Mouse (Mus musculus): ENCODE results near the gene 2010300C02Rik. TPM values are rescaled to one million over a fixed set of nuclear protein-coding genes. Genes with fewer than 3 reads are reported as not detected.

Gene 2010300C02Rik
- polyA plus RNA-seq, 1 experiment = 142 TPM

DNA sequence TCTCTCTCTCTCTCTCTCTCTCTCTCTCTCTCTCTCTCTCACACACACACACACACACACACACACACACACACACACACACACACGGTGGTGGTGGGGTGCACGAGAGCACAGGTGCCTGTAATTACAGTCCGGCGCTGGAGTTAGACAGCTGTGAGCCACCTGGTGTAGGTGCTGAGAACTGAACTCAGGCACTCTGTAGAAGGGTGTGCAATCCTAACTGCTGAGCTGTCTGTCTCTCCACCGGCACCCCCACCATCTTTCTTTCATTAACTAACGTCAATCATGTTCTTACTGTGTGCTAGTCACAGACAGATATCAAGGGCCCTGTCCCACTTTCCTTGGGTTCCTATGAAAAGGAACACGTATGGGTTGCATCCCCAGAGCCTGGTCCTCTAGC lies 84.2 kb downstream of the 2010300C02Rik start:
- no peak for TF ChIP-seq CTCF (IDR thresholded peaks at IDR 0.05; ENCODE audit: extremely low read depth, insufficient read depth, low read length)
- TF ChIP-seq POLR2A (IDR thresholded peaks at IDR 0.05; ENCODE audit: extremely low read depth, insufficient read depth, low read length) = no peak
- Histone ChIP-seq H3K4me1 (ENCODE audit: control insufficient read depth, insufficient read depth, low read length) (peaks cover 3% of the 10 kb centered on the region; the same call in 1 of the 2 replicates), H3K27ac (ENCODE audit: insufficient read depth, low read length) (no peak overlapping the region), H3K4me3 (ENCODE audit: insufficient read depth, low read length) (no peak overlapping the region)

DNA sequence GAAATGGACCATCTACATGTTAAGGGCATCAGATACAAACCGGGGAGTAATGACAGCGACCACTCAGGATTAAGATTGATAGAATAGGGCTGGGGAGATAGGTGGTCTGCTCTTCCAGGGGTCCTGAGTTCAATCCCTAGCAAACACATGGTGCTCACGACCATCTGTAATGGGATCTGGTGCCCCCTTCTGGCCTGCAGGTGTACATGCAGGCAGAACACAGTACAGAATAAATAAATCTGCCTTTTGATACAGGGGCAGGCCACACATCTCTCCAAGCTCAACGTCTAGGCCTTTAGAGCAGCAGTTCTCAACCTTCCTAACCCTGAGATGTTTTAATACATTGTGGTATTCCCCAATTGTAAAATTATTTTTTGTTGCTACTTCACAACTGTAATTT lies 85.2 kb downstream of the 2010300C02Rik start:
- H3K4me3 ChIP-seq (ENCODE audit: insufficient read depth, low read length) = no peak overlapping the region
- peak; percentile 88 for TF ChIP-seq CTCF (IDR thresholded peaks at IDR 0.05; ENCODE audit: extremely low read depth, insufficient read depth, low read length)
- TF ChIP-seq POLR2A (IDR thresholded peaks at IDR 0.05; ENCODE audit: extremely low read depth, insufficient read depth, low read length) = no peak
- peaks cover 3% of the 10 kb centered on the region; the same call in 1 of the 2 replicates for H3K4me1 ChIP-seq (ENCODE audit: control insufficient read depth, insufficient read depth, low read length)
- no peak overlapping the region for H3K27ac ChIP-seq (ENCODE audit: insufficient read depth, low read length)

DNA sequence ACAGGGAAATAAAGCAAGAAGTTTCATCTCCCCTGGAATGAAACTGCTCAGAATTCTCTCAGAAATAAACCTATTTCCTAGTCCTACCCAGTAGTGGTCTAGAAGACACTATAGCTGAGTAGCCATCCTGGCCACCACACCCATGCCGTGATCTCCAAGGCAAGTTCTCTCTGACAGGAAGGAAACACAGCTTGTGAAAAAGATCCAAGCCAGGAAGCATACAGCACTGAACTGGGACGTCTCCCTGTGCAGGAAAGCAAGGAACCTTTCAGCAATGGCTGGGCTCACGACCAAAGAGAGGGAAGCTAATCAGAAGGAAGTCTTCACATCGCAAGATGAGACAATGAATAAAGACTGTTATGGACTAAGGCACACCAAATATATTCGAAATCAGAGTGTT lies 86.4 kb downstream of the 2010300C02Rik start:
- no peak overlapping the region for H3K27ac ChIP-seq (ENCODE audit: insufficient read depth, low read length)
- peaks cover 5% of the 10 kb centered on the region; the same call in 1 of the 2 replicates for H3K4me1 ChIP-seq (ENCODE audit: control insufficient read depth, insufficient read depth, low read length)
- TF ChIP-seq CTCF (IDR thresholded peaks at IDR 0.05; ENCODE audit: extremely low read depth, insufficient read depth, low read length) (no peak), POLR2A (IDR thresholded peaks at IDR 0.05; ENCODE audit: extremely low read depth, insufficient read depth, low read length) (no peak)
- no peak overlapping the region for H3K4me3 ChIP-seq (ENCODE audit: insufficient read depth, low read length)

DNA sequence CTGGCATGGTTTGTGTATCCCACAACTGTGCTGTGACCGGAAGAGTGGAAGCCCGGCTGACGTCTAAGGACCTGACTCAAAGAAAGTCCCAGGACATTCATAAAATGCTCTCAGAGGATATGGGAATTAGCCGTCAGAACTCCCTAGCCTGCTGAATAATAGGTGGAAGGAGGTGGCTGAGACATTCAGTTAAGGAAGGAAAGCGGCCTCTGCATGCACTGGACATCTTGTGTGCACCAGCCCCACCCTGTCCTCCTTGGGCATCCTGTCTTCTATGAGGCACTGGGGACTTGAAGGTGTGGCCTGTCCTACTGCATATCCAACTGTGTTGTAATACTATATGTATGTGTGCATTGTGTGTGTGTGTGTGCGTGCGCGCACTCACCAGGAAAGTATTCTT lies 87.5 kb downstream of the 2010300C02Rik start:
- Histone ChIP-seq H3K4me3 (ENCODE audit: insufficient read depth, low read length) (no peak overlapping the region), H3K4me1 (ENCODE audit: control insufficient read depth, insufficient read depth, low read length) (peaks cover 5% of the 10 kb centered on the region; the same call in 1 of the 2 replicates), H3K27ac (ENCODE audit: insufficient read depth, low read length) (no peak overlapping the region)
- TF ChIP-seq POLR2A (IDR thresholded peaks at IDR 0.05; ENCODE audit: extremely low read depth, insufficient read depth, low read length) (no peak), CTCF (IDR thresholded peaks at IDR 0.05; ENCODE audit: extremely low read depth, insufficient read depth, low read length) (no peak)

DNA sequence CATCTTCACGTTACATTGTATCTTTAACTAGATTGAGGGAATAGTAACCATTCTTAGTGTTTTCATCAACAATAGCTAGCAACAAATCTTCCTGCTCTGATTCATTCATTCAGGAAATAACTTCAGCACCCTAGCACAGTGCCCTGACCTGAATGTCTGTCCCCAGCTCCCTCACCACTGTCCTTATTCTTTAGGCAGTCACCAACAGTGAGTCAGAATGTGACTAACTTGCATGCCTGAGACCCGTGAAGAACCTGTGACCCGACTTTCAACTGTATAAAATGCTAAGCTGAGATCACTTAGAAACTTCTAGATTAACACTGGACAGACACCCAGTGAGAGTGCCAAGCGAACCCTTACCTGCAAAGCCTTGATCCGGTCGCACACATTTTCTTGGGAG lies 88.4 kb downstream of the 2010300C02Rik start:
- TF ChIP-seq CTCF (IDR thresholded peaks at IDR 0.05; ENCODE audit: extremely low read depth, insufficient read depth, low read length) (no peak), POLR2A (IDR thresholded peaks at IDR 0.05; ENCODE audit: extremely low read depth, insufficient read depth, low read length) (no peak)
- Histone ChIP-seq H3K27ac (ENCODE audit: insufficient read depth, low read length) (no peak overlapping the region), H3K4me3 (ENCODE audit: insufficient read depth, low read length) (no peak overlapping the region), H3K4me1 (ENCODE audit: control insufficient read depth, insufficient read depth, low read length) (peaks cover 5% of the 10 kb centered on the region; the same call in 1 of the 2 replicates)

DNA sequence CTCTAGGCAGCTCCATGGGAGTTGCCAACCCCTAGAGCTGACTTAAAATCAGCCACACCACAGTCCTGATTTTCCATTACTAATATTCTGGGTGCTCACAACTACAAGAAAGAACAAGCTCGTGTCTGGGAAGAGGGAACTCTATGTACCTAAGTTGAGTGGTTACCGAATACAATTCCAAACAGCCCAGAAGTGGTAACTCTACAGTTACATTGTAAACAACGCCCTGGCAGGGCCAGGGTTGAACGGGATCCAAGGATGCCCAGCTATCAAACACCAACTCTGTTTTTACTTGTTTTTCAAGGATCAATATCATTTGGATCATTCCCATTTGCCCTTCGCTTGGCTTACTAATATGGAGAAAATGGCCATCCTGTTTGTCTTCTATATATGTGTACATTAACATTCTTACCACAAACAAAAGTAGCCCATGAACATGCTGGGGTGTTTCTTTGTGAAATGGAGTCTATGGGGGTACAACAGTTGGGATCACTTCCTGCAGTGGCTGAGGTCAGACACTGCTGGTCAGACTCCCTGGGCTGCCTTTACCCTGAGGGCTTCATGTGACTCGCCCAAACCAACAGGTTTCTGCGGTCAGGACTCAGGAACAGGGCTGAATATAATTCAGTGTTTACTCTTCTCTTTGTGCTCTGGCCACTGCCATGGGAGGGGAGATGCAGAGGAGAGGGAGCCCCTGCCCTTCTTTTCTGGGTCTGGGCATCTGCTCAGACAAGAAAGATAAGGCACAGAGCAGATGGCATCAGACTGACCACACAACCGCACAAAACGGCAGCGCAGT lies 89.3 kb downstream of the 2010300C02Rik start:
- Histone ChIP-seq H3K4me3 (ENCODE audit: insufficient read depth, low read length) (no peak overlapping the region), H3K4me1 (ENCODE audit: control insufficient read depth, insufficient read depth, low read length) (peaks cover 5% of the 10 kb centered on the region; the same call in 1 of the 2 replicates), H3K27ac (ENCODE audit: insufficient read depth, low read length) (no peak overlapping the region)
- TF ChIP-seq CTCF (IDR thresholded peaks at IDR 0.05; ENCODE audit: extremely low read depth, insufficient read depth, low read length) = no peak
- no peak for TF ChIP-seq POLR2A (IDR thresholded peaks at IDR 0.05; ENCODE audit: extremely low read depth, insufficient read depth, low read length)

DNA sequence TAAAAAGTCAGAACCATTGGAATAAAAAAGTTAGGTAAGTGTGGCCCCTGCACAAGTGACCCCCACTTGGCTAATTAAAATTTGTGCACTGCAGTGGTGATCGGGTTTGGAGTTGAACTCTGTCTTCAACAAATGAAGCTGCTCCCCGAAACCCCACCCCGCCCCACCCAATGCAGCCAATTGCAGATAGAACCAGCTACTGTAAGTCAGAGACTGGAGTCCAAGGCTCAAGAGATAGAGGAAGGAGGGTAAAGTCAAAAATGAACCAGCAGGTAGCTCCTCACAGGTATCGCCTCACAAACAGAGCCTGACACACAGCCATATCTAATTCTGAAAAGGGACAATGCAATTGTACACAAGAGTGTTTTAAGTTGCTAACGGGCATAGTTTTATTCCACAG lies 90.0 kb downstream of the 2010300C02Rik start:
- Histone ChIP-seq H3K4me3 (ENCODE audit: insufficient read depth, low read length) (no peak overlapping the region), H3K4me1 (ENCODE audit: control insufficient read depth, insufficient read depth, low read length) (peaks cover 5% of the 10 kb centered on the region; the same call in 1 of the 2 replicates), H3K27ac (ENCODE audit: insufficient read depth, low read length) (no peak overlapping the region)
- no peak for TF ChIP-seq POLR2A (IDR thresholded peaks at IDR 0.05; ENCODE audit: extremely low read depth, insufficient read depth, low read length)
- TF ChIP-seq CTCF (IDR thresholded peaks at IDR 0.05; ENCODE audit: extremely low read depth, insufficient read depth, low read length) = no peak

DNA sequence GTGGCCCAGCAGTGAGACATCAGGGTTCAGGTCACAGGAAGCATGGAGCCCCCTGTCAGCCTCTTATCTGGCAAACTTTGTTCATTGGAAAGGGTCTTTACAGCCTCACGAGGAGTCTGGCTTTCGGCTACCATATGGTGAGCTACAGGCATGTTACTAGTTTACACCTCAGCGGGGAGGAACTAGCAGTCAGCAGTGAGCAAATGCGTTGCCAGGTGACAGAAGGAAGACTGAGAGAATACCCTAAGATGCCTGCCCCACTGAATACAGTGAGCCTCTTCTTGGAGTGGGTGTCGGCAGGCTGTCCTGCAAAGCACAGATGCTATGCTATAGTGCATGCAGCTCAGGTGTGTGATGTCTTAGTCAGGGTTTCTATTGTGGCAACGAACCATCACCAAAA lies 91.1 kb downstream of the 2010300C02Rik start:
- Histone ChIP-seq H3K4me3 (ENCODE audit: insufficient read depth, low read length) (no peak overlapping the region), H3K27ac (ENCODE audit: insufficient read depth, low read length) (no peak overlapping the region)
- TF ChIP-seq POLR2A (IDR thresholded peaks at IDR 0.05; ENCODE audit: extremely low read depth, insufficient read depth, low read length) = no peak
- TF ChIP-seq CTCF (IDR thresholded peaks at IDR 0.05; ENCODE audit: extremely low read depth, insufficient read depth, low read length) = no peak

DNA sequence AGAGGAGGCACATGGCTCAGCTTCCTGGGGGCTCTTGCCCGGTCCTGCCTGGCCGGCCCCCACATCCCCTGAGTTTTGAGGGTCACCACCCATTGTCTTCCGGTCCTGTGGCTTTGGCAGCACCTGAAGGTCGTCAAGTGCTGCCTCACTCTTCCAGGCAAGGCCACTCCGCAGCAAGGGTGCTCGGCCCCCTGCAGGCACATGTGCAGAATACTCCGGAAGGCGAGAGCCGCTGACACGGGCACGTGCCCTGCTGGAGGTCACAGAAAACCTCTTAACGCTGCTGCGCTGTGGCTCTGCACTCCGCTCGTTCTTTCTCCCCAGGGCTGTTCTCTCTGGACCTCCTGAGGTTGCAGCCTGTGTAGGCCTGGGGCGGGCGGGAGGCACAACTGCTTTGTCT lies 95.7 kb downstream of the 2010300C02Rik start:
- TF ChIP-seq CTCF (IDR thresholded peaks at IDR 0.05; ENCODE audit: extremely low read depth, insufficient read depth, low read length) = no peak
- TF ChIP-seq POLR2A (IDR thresholded peaks at IDR 0.05; ENCODE audit: extremely low read depth, insufficient read depth, low read length) = no peak
- no peak overlapping the region for H3K27ac ChIP-seq (ENCODE audit: insufficient read depth, low read length)
- H3K4me1 ChIP-seq (ENCODE audit: control insufficient read depth, insufficient read depth, low read length) = peaks cover 2% of the 10 kb centered on the region; the same call in 1 of the 2 replicates
- no peak overlapping the region for H3K4me3 ChIP-seq (ENCODE audit: insufficient read depth, low read length)

More for the DNA sequence above, 91.1 kb downstream of the 2010300C02Rik start:
- H3K4me1 ChIP-seq (ENCODE audit: control insufficient read depth, insufficient read depth, low read length) = peaks cover 5% of the 10 kb centered on the region; the same call in 1 of the 2 replicates

DNA sequence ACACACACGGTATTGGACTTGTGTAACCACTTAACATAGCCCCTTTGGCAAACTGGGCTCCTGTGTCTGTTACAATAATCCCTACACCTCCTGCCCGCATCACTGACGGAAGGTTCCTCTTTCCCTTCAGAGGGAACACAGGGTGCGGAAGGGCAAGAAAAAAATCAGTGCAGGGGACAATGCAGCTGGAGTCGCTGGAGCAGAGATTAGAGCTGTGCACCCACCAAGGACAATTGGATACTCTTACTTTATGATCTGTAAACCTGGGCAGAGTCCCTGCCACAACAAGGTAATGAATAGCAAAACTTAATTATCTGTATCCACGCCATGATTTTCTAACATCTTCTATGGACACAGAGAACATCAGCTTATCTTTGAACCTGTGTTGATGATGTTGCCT lies 97.8 kb downstream of the 2010300C02Rik start:
- TF ChIP-seq POLR2A (IDR thresholded peaks at IDR 0.05; ENCODE audit: extremely low read depth, insufficient read depth, low read length) = no peak
- no peak for TF ChIP-seq CTCF (IDR thresholded peaks at IDR 0.05; ENCODE audit: extremely low read depth, insufficient read depth, low read length)
- H3K4me1 ChIP-seq (ENCODE audit: control insufficient read depth, insufficient read depth, low read length) = no peaks in the 10 kb centered on the region
- H3K27ac ChIP-seq (ENCODE audit: insufficient read depth, low read length) = no peak overlapping the region
- no peak overlapping the region for H3K4me3 ChIP-seq (ENCODE audit: insufficient read depth, low read length)
